Mouse (Mus musculus): ENCODE results near the gene Ythdf1.

Ythdf1 gene

DNA sequence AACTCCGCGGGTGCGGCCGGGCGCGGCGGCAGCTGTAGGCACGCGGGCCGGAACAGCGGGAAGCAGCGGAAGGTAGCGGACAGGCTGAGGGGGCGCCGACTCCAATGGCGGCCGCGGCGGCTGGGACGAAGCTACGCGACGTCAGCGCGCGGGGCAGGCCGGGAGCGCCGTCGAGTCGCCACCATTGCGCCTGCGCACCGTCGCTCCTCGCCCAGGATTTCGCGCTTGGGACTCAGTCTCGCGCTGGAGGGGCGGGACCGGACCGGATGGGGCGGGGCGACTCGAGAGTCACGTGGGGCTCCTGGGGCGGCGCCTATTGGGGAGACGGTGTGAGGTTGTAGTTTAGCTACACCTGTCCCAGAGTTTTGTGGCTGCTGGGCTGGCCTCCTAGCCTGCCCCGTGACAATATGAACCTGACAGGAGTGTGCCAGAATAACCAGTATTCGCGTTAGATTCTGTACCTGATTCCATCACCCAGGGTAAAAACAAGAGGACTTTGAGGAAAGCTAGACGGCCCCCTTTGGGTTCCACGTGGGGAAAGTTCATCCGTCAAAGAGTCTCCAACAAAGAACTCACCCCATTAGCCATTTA is at the start of gene Ythdf1:
Ythdf1 (minus strand) TSS at position 140 of the 591 bp plus-strand sequence.
- peak; percentile 99 for DNase-seq

- DNase-seq: peak; percentile 94
These were observed 46.4 kb upstream of the Ythdf1 start, which contains the start of gene Arfgap1 for GRCm38 (mm10) chr2:180967010-180967763. Gene Arfgap1, plus strand, starts transcription at chr2:180967225.

DNA sequence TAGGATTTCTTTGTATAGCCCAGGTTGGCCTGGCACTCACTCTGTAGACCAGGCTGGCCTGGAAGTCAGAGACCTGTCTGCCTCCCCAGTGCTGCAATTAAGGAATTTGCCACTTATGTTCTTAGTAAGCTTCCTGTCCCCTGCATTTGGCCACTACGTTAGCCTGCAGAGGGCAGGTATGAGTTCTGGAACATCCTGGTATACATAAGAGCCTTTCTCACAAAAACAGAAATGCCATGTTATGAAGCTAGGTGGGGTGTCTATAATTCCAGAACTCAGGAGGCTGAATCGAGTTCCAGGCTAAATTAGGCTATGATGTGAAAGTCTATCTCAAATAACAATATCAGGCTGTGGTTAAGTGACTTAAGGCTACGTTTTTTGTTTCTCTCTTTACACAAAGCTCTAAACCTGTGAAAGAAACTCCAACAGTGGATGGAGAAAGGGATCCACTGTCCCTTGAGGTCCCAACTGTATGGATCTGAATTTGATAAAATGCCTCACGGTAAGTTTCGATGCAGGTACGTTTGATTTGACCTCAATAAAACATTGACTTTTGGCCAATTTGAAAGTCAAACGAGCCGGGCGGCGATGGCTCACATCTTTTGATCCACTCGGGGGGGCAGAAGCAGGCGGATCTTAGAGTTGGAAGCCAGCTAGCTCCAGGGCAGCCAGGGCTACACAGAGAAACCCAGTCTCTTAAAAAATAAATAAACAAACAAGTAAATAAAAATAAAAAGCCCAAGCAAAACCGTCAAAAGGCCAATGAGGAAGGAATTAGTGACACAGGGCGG is 45.5 kb upstream of the Ythdf1 start:
- no peak for DNase-seq

- peak; percentile 63 for DNase-seq
These were observed 43.2 kb upstream of the Ythdf1 start for GRCm38 (mm10) chr2:180963956-180964355.

- DNase-seq: no peak
These were observed 42.0 kb upstream of the Ythdf1 start for GRCm38 (mm10) chr2:180962616-180963308.

DNA sequence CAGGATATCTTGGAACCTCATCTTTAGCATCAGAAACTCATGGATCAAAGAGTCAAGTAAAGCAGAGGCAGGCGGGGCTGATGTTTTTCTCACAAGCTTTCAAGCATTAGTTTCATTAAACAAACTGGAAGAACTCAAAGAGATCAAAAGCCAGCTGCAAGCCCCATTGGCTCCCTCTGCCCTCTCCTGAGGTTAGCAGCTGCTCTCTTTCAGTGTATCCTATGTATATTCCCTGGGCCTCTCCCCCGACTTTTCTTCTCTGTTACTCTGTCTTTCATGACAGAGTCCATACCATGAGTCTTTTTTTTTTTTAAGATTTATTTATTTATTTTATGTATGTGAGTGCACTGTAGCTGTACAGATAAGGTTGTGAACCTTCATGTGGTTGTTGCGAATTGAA is 39.4 kb upstream of the Ythdf1 start:
- DNase-seq: no peak

- no peak for DNase-seq
These were observed 38.9 kb upstream of the Ythdf1 start for GRCm38 (mm10) chr2:180959605-180960004.

- peak; percentile 60 for DNase-seq
These were observed 33.6 kb upstream of the Ythdf1 start, which contains the start of gene Nkain4 for GRCm38 (mm10) chr2:180954061-180955047. Gene Nkain4, minus strand, starts transcription at chr2:180954699.

- DNase-seq: no peak
These were observed 32.9 kb upstream of the Ythdf1 start for GRCm38 (mm10) chr2:180953638-180954037.

DNA sequence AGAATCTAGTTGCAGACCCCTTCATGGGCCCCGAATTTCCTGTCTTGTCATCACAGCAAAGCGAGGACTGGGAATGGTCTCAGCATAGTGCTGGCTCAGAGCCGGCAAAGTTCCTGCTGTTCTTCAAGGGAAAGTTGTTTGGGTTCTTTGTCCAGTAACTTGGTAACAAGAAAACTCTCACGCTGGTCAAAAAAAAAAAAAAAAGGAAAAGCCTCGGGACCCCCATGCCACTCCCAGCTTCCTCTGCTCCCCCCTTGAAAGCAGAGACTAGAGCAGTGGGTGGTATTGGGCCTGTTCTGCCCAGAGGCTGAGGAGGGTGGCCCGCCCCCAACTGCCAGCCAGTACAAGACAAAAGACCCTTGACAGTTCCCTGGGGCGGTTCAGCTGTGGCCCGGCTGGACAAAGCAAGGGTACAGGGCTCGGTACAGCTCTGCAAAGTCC is 32.0 kb upstream of the Ythdf1 start:
- no peak for DNase-seq

GRCm38 (mm10) chr2:180949947-180950346 is 29.2 kb upstream of the Ythdf1 start:
- no peak for DNase-seq

DNA sequence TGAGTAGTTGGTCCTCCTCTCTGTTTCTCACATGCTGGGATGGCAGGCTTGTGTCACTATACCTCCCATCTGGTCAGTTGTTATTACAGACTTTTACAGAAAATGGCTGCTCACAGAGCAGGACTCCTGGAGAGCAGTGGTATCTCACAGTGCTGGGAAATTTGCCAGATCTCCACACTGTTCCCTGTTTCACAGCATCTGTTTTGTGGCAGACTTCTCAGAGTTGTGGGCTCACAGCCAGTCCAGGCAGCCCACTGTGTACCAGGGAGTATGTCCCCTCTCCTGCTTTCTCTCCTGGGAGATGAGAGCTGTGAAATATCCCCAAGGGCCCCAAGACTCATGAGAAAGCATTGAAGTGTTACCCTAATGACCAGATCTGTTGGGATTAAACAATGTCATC is 21.1 kb upstream of the Ythdf1 start:
- DNase-seq: no peak

GRCm38 (mm10) chr2:180940187-180940586 is 19.4 kb upstream of the Ythdf1 start:
- DNase-seq: no peak

DNA sequence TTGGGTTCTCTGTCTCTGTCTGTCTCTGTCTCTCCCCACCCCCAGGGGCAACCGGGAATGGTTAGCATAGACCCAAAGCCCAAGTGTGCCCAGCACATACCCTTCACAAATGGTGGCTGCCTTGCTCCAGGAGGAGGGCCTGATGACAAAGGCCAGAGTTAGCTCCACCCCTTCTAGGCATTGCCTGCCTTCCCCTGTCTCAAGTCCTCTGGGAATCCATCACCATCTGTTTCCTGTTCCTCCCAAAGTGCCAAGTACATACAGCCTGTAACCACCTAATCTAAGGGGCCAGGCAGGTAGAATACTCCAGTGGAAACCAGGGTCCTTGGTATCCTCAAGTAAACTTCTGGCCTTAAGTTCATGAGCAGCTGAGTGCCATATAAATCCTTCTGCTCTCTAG is 11.7 kb upstream of the Ythdf1 start:
- DNase-seq: no peak

DNA sequence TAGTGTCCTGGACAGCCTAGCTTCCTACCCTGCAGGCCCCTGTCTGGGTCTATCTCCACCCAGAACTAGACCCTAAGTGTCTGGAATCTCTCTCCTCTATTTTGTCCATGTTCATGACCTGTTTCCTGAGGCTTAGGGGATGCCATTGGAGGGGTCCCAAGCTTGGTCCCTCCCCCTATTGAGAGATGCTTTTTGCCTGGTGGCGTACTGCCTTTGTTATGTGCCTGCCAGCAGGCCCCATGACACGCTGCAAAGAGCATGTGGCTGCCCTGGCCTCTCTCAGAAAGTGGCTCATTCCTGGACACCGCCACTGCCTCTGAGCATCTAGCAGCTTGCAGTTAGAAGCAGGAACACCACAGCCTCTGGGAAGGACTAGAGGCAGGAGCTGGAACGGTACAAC is 8.0 kb upstream of the Ythdf1 start, which contains the start of gene Birc7:
Birc7 (plus strand) TSS at position 301 of the 400 bp plus-strand sequence.
- no peak for DNase-seq

DNA sequence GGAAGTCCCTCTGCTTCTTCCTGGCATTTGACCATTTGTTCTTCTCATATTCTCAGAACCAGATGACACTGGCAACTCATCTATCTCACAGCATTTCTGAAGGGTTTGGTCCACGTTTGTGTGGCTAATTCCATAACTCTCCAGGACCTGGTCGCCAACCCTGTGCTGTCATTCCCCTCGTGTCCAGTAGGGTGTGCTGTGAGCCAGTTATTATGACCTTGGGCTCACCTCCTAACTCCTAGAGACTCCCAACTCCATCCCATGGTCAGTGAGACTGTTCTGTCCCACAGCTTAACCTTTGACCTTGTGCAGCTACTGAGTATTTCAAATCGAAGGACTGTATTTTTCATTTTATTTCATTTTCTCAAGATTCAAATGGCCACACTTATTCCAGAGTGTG is 4.4 kb upstream of the Ythdf1 start:
- peak; percentile 44 for DNase-seq

DNA sequence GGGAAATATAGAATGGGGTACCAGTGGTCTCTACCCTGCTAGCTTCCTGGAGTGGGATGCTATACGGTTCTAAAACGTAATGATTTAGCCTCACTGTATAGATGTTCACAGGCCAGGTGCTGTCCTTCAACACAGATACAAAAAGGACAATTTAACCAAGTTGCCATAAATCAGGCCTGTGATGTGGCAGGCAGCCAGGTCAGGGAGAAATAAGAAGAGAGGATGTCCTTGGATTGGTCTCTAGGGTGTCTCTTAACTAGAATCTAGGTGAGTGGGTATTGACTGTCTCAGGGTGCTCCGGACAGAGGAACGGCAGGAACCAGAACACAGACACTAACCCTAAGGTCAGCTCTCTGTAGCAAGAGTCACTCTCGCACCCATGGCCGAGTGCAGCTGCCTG is 2.0 kb upstream of the Ythdf1 start:
- no peak for DNase-seq

- DNase-seq: no peak
These were observed 588 bp downstream of the Ythdf1 start for GRCm38 (mm10) chr2:180919913-180920809.

- no peak for DNase-seq
These were observed 4.8 kb downstream of the Ythdf1 start for GRCm38 (mm10) chr2:180915886-180916433.

DNA sequence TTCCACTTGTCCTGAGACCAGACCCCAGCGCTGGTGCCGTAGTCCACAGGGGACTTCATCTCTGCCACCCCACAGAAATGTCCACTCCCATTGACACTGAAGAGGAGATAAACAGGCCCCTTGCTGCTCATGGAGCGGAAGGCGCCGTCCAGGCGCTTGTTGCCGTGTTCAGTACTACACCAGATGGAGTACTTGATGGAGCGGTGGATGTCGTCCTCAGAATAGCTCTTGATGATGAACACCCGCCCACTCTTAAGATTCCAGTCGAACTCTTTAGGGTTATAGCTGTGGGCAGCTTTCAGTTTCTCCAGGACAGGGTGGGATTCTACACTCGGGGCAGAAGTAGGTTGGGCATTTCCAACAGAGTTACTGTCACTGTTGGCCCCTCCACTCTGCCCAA is 9.8 kb downstream of the Ythdf1 start:
- DNase-seq: no peak
